Mouse (Mus musculus) lung, adult 2 months (tissue): ENCODE data around the gene Ass1.

Experiments used
- CTCF ChIP-seq: fragments of 200-500 bp; IDR thresholded peaks from 2 replicates; pipeline ENCODE4 v1.5.1; 2011; ENCODE audit warnings: mild to moderate bottlenecking, low read length, control low read depth; ENCODE audit not compliant: insufficient read depth
- POLR2A ChIP-seq: fragments of 200-500 bp; IDR thresholded peaks from 2 replicates; pipeline ENCODE4 v1.6.1; 2011; ENCODE audit warnings: low read depth, mild to moderate bottlenecking, control low read depth, low read length, borderline replicate concordance; ENCODE audit errors: extremely low read depth

GRCm38 (mm10) chr2:31471611-31472010, 1.6 kb downstream of the Ass1 start:
- TF ChIP-seq POLR2A (no peak), CTCF (no peak)
